27 mouse cellular contexts compared by ENCODE assay signal in the genomic region with DNA sequence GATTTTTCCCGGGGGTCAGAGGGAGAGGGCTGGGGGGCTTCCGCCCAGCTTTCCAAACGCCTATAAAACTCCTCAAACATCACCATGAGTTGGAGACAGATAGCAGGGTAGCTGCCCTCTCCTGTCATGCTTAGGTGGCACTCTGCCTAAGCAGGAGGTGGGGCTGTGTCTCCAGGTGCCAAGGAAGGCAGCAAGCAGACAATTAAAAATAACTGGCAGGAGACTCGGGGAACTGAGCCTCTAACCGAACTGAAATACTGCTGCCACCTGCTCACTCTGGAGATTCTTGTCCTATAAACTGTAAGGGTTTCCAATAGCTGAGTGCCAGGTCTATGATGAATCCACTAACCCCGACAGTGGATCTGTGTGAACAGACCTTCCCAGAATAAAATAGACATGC. TPM values are rescaled to one million over a fixed set of nuclear protein-coding genes. Genes with fewer than 3 reads are reported as not detected.
DNase-seq lines count a peak whose midpoint lies in the region; ATAC-seq lines count a peak whose summit lies in the region.
"Had no signal": no experiment of that assay in that cellular context is flagged by ENCODE, and none has a peak within 500 bp of the region (broad histone marks: within the 10 kb centered on the region; RNA-seq: fewer than 3 reads in every experiment).

No protein-coding gene starts in this region.

- no peak overlapping the region for H3K9ac ChIP-seq in liver, embryonic 11.5 days (ENCODE audit: low read depth, low read length)
- H3K9ac ChIP-seq: forebrain, embryonic 13.5 days; heart, embryonic 12.5 days; heart, embryonic 15.5 days; hindbrain, embryonic 13.5 days; intestine, embryonic 15.5 days had no signal

- H3K4me2 ChIP-seq in liver, embryonic 11.5 days: no peak overlapping the region
- H3K4me2 ChIP-seq: forebrain, embryonic 13.5 days; heart, embryonic 12.5 days; heart, embryonic 15.5 days; hindbrain, embryonic 13.5 days; intestine, embryonic 15.5 days had no signal

- no peaks in the 10 kb centered on the region for H3K36me3 ChIP-seq in liver, embryonic 11.5 days (ENCODE audit: control insufficient read depth, insufficient read depth, low read length)
- H3K36me3 ChIP-seq: G1E; heart, embryonic 12.5 days; heart, embryonic 15.5 days; intestine, embryonic 15.5 days had no signal

- no peaks in the 10 kb centered on the region for H3K4me1 ChIP-seq in liver, embryonic 11.5 days (replicated peaks; ENCODE audit: control insufficient read depth, insufficient read depth, low read length)
- H3K4me1 ChIP-seq: heart, embryonic 15.5 days had no signal

- intact Hi-C loops in gastrocnemius, postnatal 14 days (cut with DNase I; ENCODE audit: low total_unique reads): no loop called here

- DNase-seq in cerebellum, postnatal 10 days: peak; percentile 36 to 51
- no peak for DNase-seq in cerebellum, adult 8-10 months
- DNase-seq in gastrocnemius, adult 18-20 months (ENCODE audit: low spot score): peak; percentile 47
- DNase-seq in gastrocnemius, postnatal 14 days: no peak
- peak; percentile 34 for DNase-seq in A20 (ENCODE audit: low read depth, low spot score)
- no peak for DNase-seq in liver, embryonic 11.5 days (ENCODE audit: low spot score)
- DNase-seq: adrenal gland, postnatal 10 days; adrenal gland, postnatal 36 days; B cell, adult 2 months; cerebellum, adult 11-12 months; cerebellum, adult 9-11 months; gastrocnemius, postnatal 36 days; heart, postnatal 10 days; heart, postnatal 36 days; kidney, adult 18-20 months; kidney, adult 9 months had no signal

- H3K27me3 ChIP-seq in liver, embryonic 11.5 days (replicated peaks; ENCODE audit: control insufficient read depth, insufficient read depth, low read length): no peaks in the 10 kb centered on the region
- H3K27me3 ChIP-seq: CH12.LX had no signal

- no peaks in the 10 kb centered on the region for H3K9me3 ChIP-seq in liver, embryonic 11.5 days (ENCODE audit: control insufficient read depth, low read length)
- H3K9me3 ChIP-seq: forebrain, embryonic 13.5 days; heart, embryonic 15.5 days; hindbrain, embryonic 13.5 days; intestine, embryonic 15.5 days had no signal

- H3K27ac ChIP-seq in liver, embryonic 11.5 days (ENCODE audit: low read depth, low read length): no peak overlapping the region
- H3K27ac ChIP-seq: forebrain, embryonic 10.5 days; forebrain, embryonic 13.5 days; heart, embryonic 15.5 days; hindbrain, embryonic 10.5 days; hindbrain, embryonic 13.5 days; intestine, embryonic 15.5 days had no signal

- no peak overlapping the region for H3K4me3 ChIP-seq in liver, embryonic 11.5 days (ENCODE audit: low read depth, low read length)
- H3K4me3 ChIP-seq: forebrain, embryonic 10.5 days; forebrain, embryonic 13.5 days; heart, embryonic 12.5 days; heart, embryonic 15.5 days; hindbrain, embryonic 10.5 days; hindbrain, embryonic 13.5 days; intestine, embryonic 15.5 days had no signal

- no peak for ATAC-seq in liver, embryonic 11.5 days (replicated peaks; ENCODE audit: low FRiP score)
- ATAC-seq: forebrain, embryonic 13.5 days; hindbrain, embryonic 16.5 days; intestine, embryonic 15.5 days; Patski had no signal

- WGBS in liver, embryonic 11.5 days: 72% methylated on average over 6 of the region's 6 CpGs

RNA-seq across cellular contexts. Expression of gene Gm340, which starts 29.5 kb away (rescaled TPM):
- 1 to 10 TPM; 4.3 to 5.6 TPM for total RNA-seq in gastrocnemius, adult 18-20 months (2021)
- total RNA-seq in gastrocnemius, postnatal 14 days (2021): 1 to 10 TPM; 6.1 to 7.7 TPM
- polyA plus RNA-seq in liver, embryonic 11.5 days (2014; fragmentation: Nextera tagmentation; extraction: Ambion mirVana): 3.4 and 4.1 TPM in 2 replicates

Comparison
In these comparisons a context has a peak if more than half of its experiments do, and no peak if none do; other contexts are left out.
1. DNase-seq: peak in cerebellum, postnatal 10 days (2 of 2), gastrocnemius, adult 18-20 months (single experiment) and A20 (single experiment); none in cerebellum, adult 8-10 months (single experiment), gastrocnemius, postnatal 14 days (single experiment) and liver, embryonic 11.5 days (single experiment).